Mouse (Mus musculus) adrenal gland, postnatal 4 days (tissue): ENCODE data around the gene 1700012B07Rik. TPM values are rescaled to one million over a fixed set of nuclear protein-coding genes. Genes with fewer than 3 reads are reported as not detected.

ENCODE experiments used
- DNase-seq, 2 experiments: peaks; one replicate each; pipeline ENCODE4 v3.0.0; 2021 to 2022; ENCODE audit warnings: low spot score in 2 of 2, mixed read lengths in 2 of 2
- total RNA-seq, 2 experiments: library from RNA; stranded (reverse); gene quantifications; 2 replicates each; pipeline ENCODE4 v1.2.3; 2021

The 1700012B07Rik gene
- total RNA-seq, 2 experiments from 2014 or later: not detected

- DNase-seq: peak; percentile 31 to 56
Observed at GRCm38 (mm10) chr11:109851996-109852395, 24.1 kb upstream of the 1700012B07Rik start.

GRCm38 (mm10) chr11:109846343-109846742 lies 18.5 kb upstream of the 1700012B07Rik start:
- no peak for DNase-seq

DNA sequence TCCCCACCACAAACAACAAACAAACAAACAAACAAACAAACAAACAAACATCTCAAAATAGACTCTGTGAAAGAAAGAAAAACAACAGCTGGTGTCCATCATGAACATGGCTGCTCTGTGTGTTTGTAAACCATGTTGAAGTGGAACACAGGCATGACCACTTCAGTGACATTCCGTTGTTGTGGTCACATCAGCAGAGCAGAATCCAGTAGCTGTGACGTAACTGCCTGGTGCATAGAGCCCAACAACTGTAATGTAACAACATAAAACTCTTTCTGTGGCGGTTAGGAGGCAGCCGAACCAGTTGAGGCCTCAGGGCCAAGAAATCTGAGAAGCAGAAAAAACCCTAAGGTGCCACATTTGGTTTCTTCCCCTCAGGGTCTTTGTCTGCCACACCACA lies 17.8 kb upstream of the 1700012B07Rik start:
- no peak for DNase-seq

DNA sequence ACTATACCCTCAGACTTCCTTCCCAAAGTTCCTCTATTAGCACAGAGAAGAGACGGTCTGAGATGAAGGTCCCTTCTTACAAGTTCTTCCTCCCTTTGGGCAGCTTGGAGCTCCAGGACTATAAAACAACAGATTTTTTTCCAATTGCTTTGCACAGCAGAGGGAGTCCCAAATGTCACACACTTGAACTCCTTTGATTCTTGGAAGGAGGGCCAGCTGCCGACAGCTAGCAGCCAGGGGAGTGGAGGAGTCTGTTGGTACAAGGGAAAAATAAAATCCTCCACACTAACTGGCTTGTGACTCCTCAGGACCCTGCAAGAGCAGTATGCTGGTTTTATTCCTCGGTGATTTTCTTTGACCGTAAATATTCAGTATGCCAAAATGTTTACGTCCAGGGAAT lies 16.6 kb upstream of the 1700012B07Rik start:
- DNase-seq: no peak

DNA sequence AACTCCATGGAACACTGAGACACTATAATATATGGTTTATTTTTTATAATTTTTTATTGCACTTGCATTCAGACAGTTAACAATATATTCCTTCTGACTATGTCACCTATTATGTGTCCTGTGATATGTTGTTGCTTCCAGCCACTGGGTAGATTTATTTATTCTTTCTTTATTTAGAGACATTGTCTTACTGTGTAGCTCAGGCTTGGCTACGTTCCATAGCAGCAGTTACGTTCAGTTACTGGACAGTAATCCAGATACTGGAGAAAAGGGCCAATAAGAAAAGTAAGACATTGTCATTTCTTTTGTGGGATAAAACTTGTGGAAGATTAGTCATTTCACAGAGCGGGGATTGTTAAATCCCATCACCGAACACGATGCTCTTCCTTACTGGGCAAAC lies 2.5 kb upstream of the 1700012B07Rik start:
- DNase-seq: no peak

GRCm38 (mm10) chr11:109822280-109822679 lies 5.6 kb downstream of the 1700012B07Rik start:
- no peak for DNase-seq

DNA sequence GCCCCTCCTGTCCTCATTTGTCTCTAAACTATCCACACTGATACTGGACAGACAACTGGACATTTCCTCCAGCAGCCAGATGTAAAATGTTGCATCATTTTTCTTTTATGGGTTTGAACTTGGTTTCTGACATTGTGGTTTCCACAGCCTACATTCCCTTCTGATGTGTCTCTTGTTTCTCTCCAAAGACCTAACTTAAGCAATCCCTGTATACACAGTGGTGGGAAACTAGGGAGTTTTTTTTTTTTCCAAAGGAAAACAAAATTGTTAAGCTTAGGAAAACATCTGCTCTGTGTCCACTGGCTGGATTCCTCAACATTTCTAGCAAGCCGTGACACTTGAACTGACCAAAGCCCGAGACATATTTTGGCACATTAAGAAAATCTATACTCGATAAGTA lies 10.4 kb downstream of the 1700012B07Rik start:
- no peak for DNase-seq

- DNase-seq: no peak
Observed at GRCm38 (mm10) chr11:109816911-109817310, 10.9 kb downstream of the 1700012B07Rik start.

GRCm38 (mm10) chr11:109811721-109812120 lies 16.1 kb downstream of the 1700012B07Rik start:
- DNase-seq: no peak

DNA sequence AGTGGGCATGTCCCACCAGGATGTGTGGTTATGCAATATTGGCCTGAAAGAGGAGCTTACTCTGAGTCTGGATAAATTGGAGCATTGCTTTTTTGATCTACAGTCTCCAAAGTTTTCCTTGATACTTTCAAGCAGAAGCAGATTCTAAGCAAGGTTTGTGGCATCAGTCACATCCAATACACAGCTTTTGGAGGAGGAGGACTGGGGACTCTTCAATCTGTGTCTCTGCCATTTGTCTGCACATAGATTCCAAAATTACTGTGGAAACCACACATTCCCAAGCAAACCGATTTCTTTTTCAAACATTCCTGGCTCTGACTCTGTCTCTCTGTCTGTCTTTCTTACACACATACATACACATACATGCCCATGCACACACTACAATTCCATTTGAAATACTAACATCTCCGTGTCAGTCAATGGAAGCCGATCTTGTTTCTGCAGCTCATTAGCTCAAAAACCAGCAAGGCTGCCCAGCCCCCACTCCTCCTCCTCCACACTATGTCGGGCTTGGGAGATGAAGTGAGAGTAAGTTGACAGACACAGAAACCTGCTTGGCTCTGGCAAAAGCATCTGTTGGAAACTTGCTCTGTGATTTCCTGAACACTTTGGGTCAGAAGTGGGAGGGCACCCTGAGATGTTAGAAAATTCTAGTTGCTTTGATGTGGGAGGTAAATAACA lies 18.5 kb downstream of the 1700012B07Rik start:
- no peak for DNase-seq

GRCm38 (mm10) chr11:109801515-109801914 lies 26.3 kb downstream of the 1700012B07Rik start:
- DNase-seq: no peak

DNA sequence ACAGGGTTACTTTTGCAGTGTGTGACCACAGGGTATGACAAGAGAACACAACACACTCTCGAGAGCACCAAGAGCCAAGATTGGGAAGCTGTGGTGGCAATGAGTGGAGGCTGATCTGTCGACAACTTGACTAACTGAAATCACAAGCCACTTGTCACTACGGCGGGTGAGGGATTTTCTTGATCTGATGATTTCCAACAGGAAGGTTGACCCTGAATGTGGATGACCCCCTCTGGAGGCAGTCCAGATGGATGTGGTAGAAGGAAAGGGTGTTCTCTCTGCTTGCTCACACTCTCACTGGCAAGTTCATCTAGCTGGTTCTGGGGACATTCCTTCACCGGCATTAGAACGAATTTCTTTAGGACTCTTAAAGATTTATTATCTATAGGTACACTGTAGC lies 30.3 kb downstream of the 1700012B07Rik start:
- no peak for DNase-seq

DNA sequence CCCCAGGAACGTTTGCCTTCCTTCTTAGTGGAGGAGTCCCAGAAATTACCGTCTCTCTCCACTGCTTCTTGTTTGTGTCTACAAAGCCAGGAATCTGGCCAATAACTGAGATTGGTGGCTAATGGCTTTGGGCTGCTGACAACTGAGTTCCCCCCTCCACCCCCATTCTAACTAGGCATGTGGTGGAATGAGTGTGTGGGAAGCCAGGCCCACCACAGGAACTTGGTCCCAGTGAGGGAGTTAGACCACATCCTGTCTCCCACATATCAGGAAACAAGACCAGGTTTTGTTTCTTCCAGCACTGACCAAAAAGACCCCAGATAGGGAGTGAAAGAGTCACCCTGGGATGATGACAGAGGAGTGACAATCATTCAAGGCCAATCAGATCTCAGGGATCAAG lies 32.3 kb downstream of the 1700012B07Rik start:
- no peak for DNase-seq

- DNase-seq: no peak
Observed at GRCm38 (mm10) chr11:109793578-109793977, 34.3 kb downstream of the 1700012B07Rik start.

DNA sequence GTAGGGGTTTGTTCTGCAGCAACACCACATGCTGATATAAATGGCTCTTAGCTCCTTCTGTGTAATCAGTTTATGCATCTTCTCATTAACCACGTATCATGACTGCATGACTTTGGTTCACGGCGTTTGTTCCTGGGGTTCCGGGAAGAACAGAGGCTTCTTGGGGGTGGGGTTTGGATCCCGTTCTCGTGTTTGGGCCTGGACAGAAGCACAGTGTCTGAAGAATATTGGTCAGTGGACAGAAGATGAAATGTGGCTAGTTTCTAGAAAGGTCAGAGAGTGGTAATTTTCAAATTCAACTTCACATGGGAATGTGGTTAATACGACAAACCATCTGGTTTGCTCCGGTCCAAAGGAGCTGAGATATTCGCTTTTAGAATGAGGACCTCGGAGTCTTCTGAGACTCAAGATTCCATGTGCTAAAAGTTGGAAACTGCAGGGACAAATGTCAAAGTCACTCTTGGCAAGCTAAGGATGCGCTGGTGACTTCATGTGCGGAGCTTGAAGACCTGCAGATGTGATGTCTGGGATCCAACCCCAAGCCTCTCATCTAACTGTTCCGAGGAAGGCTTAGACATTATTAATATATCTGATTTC lies 35.3 kb downstream of the 1700012B07Rik start:
- no peak for DNase-seq

DNA sequence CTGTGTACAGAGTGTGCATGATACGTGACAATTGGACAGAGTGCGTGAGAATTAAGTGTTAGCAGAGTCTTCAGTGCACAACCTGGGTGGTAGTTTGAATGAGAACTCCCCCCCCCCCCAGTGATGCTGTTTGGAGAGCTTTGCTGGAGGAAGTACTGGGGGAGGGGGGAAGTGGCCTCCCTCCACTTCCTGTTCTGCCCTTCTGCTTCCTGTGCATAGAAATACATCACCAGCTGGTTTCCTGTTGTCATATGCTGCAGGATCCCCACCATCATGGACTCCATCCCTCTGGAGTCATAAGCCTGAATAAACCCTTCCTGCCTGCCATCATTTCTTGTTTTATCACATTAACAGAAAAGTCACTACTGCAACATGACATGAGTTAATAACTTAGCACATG lies 35.9 kb downstream of the 1700012B07Rik start:
- no peak for DNase-seq

- DNase-seq: no peak
Observed at GRCm38 (mm10) chr11:109790221-109790620, 37.6 kb downstream of the 1700012B07Rik start.

DNA sequence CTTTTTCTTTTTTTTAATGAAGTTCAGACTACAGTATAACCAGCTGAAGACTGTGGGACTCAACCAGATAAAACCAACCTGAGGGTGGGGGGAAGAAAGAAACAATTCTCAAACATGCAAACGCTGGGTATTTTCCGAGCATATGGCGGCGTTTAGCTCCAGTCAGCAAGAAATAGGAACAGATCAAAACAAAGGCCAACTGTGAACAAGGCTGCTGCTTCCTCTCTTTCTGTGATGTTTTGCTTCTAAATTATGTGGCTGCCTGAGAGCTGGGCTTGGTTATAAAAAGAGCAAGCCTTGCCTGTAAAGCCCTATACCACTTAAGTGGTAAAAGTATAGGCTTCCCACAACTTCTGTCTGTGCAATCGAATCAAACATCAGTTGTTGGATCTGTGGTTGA lies 42.5 kb downstream of the 1700012B07Rik start:
- no peak for DNase-seq

DNA sequence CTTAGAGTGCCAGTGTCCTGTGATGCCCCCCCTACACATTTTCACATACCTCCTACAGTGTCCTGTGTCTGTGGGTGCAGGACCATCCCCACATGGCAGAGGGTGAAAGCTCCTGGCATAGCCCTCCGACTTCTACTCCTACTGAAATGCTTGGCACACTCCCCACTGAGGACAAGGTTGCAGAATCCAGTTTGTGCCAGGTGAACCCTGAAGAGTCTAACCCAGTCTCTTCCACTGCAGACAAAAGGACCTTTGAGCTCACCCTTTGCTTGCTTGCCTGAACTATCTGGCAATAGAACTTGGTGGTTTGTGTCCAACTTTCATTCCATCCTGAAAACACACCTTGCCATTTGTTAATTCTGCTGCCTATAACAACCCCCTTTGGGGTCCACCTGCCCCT lies 56.5 kb downstream of the 1700012B07Rik start:
- DNase-seq: no peak

DNA sequence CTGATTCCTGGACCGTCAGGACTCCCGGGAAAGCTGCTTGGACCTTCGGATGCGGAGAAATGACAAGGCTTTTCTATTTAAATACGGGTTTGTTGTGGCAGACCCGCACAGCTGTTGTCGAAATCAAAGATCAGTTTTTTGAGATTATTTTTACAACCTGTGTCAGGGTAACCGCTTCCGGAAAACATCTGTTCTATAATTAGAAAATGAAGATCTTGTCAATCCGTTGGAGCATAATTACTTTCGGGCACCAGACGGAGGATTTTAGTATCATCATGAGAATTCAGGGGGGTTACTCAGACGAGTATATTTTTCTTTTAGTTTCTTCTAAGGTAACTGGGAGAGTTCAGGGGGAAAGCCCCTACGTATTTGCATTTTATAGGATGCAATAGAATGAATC lies 57.7 kb downstream of the 1700012B07Rik start:
- DNase-seq: no peak

DNA sequence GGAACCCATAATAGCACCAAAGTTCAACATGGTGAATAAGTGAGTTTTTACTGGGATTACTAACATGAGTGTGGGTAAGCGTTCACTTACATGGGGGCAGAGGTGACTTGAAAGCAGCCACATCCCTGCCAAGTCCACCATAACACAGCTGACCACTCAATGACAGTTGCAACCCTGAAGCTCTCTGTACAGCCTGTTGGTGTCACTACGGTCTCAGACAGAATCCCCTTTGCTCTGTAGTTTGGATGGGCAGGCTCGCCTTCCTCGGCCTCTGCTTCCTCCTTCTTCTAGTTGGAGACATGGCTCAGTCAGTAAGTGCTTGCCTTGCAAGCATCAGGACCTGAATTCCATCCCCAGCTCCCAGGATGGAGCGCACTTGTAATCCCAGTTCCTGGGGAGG lies 58.8 kb downstream of the 1700012B07Rik start:
- no peak for DNase-seq

- DNase-seq: no peak
Observed at GRCm38 (mm10) chr11:109760063-109760462, 67.8 kb downstream of the 1700012B07Rik start.

- DNase-seq: no peak
Observed at GRCm38 (mm10) chr11:109758616-109759215, 69.1 kb downstream of the 1700012B07Rik start.
